Mouse (Mus musculus) adrenal gland, postnatal 4 days (tissue): ENCODE data around the gene Morc1. TPM values are rescaled to one million over a fixed set of nuclear protein-coding genes. Genes with fewer than 3 reads are reported as not detected.

Source experiments
- DNase-seq, 2 experiments: peaks; one replicate each; pipeline ENCODE4 v3.0.0; 2021 to 2022; ENCODE audit warnings: low spot score in 2 of 2, mixed read lengths in 2 of 2
- total RNA-seq, 2 experiments: library from RNA; stranded (reverse); gene quantifications; 2 replicates each; pipeline ENCODE4 v1.2.3; 2021

The Morc1 gene
- total RNA-seq, 2 experiments from 2014 or later, result 0.11 TPM; not detected in 1

DNA sequence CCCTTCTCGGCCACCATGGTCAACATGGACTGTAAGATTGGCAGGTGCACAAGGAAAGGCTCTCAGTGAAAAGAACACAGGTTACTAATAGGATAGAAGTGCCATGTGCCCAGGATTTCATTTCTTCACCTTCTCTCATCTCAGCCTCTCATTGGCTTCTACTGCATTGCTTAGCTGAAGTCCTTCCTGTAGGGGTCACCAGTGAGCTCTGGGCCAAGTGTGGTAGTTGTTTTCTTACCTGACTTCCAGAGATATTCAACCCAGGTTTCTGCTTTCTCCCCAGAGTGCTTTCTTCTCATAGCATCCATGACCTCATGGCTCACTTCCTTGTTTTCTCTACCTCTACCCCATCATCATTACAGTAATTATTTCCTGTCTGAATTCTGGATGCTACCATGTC is 192.4 kb downstream of the Morc1 start:
- no peak for DNase-seq

DNA sequence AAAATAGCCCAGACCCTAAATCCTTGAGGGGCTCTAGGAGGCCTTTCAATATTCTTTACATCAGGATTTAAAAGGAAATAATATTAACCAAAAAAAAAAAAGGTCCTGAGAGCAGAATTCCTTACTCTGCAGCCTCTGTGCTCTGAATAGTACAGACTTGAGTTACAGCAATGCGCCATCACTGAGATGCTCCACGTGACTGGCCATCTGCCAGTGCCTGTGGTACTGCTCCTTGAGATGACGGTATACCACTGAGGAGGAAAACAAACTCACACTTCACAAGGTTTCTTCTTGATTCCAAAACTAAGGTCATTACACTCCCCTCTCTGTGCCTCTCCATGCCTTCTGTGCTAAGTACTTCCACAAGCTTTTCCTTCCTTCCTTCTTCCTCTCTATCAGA is 195.1 kb downstream of the Morc1 start:
- DNase-seq, result no peak

DNA sequence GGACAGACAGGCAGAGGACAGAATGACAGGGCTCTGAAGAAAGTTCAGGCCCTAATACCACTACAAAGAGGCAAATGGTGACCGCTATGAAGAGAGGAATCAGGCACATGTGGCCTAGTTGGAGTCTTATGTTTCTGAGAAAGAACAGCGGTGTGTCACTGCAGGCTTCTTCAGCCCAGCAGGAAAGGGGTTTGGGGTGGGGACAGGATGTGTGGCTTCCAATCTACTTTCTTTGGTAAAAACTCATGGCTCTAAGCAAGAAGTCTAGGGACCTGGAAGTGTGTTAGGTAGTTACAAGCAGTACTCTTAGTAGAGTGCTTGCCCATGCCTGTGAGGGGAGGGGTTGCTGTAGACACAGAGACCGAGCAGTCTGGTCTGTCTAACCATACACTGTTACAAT is 196.3 kb downstream of the Morc1 start:
- DNase-seq, result no peak

DNA sequence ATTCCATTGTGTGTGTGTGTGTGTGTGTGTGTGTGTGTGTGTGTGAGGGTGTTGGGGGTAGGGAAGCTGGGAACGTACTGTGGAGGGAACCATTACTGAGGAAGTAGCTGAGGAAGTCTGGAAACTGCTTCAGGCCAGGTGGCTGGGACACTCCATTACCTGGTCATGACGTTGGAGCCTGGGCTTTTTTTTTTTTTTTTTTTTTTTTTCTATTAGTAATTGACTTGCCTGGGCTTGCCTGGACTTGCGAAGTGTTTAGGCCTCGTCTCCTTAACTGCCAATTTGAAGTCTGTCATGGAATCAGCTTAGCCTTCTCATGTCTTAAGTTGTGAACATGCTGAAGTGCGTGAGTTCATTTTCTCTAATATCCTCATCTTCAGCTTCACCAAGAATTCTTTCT is 198.7 kb downstream of the Morc1 start:
- no peak for DNase-seq

DNA sequence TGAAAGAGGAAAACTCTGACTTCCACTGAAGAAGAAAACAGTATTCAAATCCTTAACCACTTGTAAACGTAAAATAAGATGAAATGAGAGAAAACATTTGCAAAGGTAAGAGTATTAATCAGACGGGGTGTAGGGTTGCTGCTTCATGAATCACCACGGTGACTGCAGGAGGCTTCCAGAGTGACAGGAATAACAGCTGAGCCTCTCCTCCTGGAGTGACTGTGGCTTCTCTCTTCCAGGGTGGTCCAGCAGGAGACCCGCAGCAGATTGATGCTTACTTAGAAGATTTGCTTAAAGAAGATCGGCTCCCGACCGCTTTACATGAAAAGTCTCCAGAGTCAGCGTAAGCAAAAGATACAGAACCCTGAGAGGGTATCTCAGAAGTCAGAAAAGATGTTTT is 199.4 kb downstream of the Morc1 start:
- no peak for DNase-seq

DNA sequence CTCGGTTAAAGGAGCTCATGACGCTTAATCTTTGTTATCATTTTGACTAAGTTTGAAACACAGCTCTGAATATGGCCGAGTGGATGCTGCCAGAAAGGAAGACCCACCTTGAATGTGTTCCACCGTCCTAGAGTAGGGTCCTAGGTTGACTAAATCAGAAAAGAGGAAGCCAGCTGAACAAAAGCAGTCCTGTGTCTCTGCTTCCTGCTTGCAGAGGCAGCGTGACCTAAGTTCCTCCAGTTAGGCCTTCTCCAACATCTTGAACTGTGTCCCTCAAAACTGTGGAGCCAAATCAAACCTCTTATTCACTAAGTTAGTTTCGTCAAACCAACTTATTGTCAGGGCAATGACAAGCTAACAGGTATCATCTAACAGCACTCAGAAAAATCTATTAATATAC is 201.3 kb downstream of the Morc1 start:
- DNase-seq, result no peak

DNA sequence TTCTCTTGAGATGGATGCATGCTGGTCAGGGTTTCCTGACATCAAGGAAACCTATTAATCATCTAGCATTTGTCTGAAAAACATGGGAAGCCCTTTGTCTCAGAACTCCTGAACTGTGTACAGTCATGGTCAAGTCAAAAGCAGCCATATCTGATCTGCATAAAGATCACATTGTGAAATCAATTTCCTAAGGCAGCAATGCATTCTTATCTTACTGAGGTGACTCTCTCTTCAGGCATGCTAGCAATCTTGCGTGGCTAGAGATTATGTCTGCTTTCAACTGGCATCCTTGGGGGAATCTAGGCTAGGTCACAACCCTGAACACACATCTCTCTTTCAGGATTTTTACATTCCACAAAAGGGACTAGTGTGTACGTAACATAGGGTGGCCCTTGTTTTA is 215.2 kb downstream of the Morc1 start:
- no peak for DNase-seq

DNA sequence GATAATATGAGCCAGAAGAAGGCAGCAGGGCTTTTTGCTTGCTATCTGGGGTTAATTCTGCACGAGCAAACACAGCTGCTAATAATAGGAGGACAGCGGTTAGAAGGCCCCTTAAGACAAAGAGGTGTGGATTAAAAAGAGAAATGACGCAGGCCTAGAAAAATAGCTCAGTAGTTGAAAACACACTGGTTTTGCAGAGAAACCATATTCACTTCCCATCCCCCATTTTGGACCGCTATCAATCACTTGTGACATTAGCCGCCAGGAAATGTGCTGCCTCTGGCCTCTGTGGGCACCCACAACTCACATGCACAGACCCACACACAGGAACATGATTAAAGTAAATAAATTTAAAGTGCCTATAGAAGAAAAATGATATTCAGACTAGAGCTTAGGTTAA is 240.7 kb downstream of the Morc1 start:
- no peak for DNase-seq

DNA sequence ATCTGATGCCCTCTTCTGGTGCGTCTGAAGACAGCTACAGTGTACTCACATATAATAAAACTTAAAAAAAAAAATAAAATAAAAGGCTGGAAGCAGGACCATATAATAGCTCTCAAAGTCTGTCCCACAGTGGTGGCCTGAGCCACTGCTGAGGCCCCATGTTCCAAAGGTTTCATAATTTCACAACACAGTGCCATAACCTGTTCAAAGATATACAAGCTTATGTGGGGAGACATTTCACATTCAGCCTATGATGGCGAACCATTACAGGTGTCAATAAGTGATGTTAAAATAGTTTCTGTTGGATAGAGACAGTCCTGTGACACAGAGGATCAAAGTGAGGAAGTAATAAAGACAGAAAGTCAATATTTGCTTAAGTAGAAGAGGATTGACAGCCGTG is 241.6 kb downstream of the Morc1 start:
- DNase-seq, result no peak

DNA sequence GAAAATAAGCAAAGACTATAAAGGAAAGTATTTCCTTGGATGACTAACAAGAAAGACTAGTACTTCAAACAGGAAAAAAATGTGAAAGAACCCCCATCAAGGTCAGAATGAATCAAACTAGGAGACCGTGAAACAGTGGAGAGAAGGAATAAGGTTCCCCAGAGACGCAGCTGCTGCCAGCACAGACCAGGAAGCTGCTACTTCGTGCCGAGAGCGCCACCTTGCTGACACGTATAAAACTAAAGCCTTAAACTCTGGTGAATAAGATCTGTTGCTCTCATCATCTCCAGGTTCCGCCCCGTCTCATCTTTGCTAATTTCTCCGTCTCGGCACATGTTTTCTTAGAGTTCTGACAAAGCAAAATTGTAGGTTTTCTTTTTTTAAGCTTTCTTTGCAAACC is 244.6 kb downstream of the Morc1 start:
- peak; percentile 10 to 50 for DNase-seq

DNA sequence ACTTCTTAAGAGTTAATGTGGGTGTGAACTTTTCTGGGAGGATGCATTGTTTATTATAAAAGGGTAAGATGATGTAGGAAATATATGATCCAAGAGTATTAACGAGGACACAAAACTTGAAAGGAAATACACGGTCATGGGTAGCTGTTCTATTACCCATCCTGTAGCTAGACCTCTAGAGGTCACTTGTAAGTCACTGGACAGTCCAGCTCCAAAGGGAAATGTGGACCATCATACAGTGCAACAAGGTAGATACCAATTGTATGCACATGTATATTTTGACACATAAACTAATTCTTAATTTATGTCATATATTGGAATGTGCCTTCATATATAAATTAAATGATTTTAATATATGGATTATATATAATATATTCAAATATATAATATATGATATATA is 245.2 kb downstream of the Morc1 start:
- no peak for DNase-seq

DNA sequence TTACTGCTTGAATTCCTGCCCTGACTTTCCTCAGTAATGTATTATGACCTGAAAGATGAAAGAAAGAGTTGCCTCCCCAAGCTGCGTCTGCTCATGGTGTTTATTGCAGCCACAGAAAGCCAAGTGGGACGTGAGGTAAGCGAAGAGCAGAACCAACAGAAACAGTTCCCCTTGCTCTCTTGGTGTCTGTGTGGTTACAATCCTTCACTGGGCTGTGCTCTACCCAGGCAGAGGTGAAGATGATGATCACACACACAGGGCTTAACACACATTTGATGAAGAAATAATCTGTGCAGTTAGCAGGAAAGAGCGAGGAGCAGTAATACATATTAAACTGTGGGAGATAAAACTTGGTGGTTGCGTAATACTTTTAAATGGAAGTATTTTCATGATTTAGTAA is 246.3 kb downstream of the Morc1 start:
- no peak for DNase-seq

DNA sequence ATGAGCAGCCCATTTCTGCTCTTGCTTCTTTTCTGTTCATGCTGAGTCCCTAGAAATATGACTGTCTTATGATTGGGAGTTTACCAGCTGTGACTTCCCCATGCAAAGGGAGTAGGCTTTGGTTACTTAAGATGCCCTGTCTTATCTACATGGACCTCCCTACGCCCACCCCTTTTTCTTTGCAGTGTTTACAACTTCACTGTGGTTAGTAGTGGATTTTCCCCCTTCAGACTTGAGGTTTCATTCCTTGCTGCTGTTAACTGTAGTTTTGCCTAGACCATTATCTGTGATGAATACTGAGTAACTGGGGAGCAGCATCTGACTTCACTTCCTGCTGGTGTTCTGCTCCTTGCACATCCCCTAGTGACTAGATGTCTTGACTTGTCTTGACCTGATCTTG is 247.0 kb downstream of the Morc1 start:
- DNase-seq, result no peak

Other genes starting within 250 kb of the Morc1 start
- not detected for gene Dppa4, start 147.5 kb upstream of the Morc1 start, total RNA-seq
- not detected for gene Dppa2, start 127.3 kb upstream of the Morc1 start, total RNA-seq
- gene Gm5485, start 18.8 kb upstream of the Morc1 start, total RNA-seq, result not detected